Mouse (Mus musculus): ENCODE measurements around the gene Kansl1l. TPM values are rescaled to one million over a fixed set of nuclear protein-coding genes. Genes with fewer than 3 reads are reported as not detected.

Kansl1l gene
- polyA plus RNA-seq (2015; fragmentation: Nextera tagmentation; extraction: Ambion mirVana) = 10.1 and 10.8 TPM in 2 replicates

DNA sequence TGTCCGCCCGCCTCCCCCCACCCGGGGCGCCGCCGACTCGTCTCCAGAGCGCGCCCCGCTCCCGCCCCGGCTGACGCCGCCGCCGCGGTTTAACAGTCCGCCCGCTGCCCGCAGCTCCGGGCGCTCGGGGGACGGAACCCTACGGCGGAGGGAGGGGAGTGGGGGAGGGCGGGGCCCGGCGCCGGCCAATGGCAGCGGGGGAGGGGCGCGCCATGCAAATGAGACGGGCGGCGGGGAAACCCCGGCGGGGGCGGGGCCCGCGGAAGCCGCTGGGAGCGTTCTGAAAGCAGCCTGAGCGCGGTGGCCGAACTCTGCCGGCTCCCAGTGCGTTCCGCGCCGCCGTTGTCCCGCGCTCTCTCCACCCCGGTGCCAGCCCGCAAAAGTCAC, at the start of gene Kansl1l:
Gene Kansl1l, minus strand, starts transcription at position 110 of the 387 bp plus-strand sequence.

DNA sequence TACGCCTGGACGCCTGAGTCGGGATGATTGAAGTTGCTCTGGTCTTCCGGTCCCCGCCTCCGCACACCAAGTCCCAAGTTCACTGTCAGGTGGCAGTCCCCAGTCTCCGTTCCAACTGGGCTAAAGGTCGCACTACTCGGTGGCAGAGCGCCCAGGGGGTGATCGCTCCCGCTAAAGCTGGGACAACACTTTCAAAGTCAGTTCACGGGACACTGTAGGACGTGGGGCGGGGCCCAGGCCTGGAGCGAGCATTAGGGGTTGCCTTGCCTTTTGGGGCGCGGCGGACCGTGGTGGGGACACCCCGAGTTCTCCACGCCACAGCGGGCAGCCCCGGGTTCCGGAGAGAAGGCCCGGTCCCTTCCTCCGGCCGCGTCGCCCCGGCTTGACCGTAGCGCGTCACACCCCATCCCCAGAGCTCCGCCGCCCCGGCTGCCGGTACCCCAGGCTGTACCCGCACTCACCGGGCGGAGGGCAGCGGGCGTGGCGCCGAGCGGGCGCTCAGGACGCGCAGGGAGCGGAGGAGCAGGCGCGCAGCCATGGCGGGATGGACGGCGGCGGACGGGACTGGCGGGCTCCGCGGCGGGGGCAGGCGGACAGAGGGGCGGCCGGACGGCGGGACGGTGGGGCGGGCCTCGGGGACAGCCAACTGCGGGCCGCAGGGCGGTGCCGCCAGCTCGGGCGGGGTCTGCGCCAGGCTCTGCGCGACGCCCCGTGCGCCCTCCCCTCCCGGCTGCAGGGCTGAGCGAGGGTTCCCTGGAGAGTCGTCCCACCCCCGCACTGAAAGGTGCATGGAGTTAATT, 45.5 kb upstream of the Kansl1l start, which contains the start of gene Acadl:
Gene Acadl, minus strand, starts transcription at position 566 of the 800 bp plus-strand sequence.

DNA sequence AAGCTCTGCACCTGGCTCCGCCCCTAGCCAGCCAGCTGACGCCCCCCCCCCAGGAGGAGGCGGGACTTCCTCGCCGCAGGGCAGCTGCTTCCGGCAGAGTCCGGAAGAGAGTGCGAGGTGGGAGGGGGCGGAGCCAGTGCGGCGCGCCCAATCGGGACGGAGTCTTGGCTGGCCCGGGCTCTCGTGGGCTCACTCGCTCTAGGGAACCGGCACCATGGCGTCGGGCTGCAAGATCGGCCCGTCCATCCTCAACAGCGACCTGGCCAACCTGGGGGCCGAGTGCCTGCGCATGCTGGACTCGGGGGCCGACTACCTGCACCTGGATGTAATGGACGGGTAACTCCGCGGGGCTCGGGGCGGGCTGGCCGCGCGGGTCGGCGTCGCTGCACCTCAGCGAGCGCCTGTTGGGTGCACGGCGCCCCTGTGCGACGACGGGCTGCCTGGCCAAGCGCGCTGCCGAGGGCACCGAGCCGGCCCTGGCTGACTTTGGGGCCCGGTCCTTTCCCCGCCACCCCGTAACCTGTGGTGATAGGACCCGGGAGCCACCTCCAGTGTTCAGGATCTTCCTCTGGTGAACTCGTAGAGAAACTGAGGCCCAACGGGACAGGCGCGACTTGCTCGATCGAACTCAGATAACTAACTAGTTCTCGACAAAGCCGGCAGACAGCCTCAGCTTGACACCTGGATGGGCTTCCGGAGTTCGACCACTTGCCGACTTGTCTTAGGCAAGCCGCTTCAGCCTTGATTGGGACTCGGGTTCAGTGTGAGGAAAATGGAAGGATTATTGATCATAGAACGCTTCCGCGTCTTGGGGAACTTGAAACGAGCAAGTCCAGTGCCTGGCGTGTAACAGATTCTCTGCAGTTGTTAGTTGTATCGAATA, 116.4 kb downstream of the Kansl1l start, which contains the start of gene Rpe:
Gene Rpe, plus strand, starts transcription at position 139 of the 883 bp plus-strand sequence.

Other genes with a start within 250 kb of the Kansl1l start
- 33.5 and 35.1 TPM in 2 replicates for gene Rpe, start 116.7 kb downstream of the Kansl1l start, polyA plus RNA-seq (2015; fragmentation: Nextera tagmentation; extraction: Ambion mirVana)
- gene Acadl, start 45.7 kb upstream of the Kansl1l start, polyA plus RNA-seq (2015; fragmentation: Nextera tagmentation; extraction: Ambion mirVana) = 101 and 108 TPM in 2 replicates
- gene Myl1, start 127.8 kb upstream of the Kansl1l start, polyA plus RNA-seq (2015; fragmentation: Nextera tagmentation; extraction: Ambion mirVana) = 10.1 and 11.8 TPM in 2 replicates
- gene Lancl1, start 221.3 kb upstream of the Kansl1l start, polyA plus RNA-seq (2015; fragmentation: Nextera tagmentation; extraction: Ambion mirVana) = 194 and 199 TPM in 2 replicates